Mouse (Mus musculus) erythroblast, embryonic 14.5 days (primary cell): ENCODE data around the gene Zbtb6.

Source experiments
- GATA1 ChIP-seq: IDR thresholded peaks from 2 replicates; pipeline ENCODE4 v1.6.1; 2012; ENCODE audit warnings: low read length, inconsistent platforms, mixed read lengths
- TAL1 ChIP-seq: IDR thresholded peaks from 3 replicates; pipeline ENCODE4 v1.6.1; 2012; ENCODE audit warnings: low read length, inconsistent platforms, mixed read lengths

DNA sequence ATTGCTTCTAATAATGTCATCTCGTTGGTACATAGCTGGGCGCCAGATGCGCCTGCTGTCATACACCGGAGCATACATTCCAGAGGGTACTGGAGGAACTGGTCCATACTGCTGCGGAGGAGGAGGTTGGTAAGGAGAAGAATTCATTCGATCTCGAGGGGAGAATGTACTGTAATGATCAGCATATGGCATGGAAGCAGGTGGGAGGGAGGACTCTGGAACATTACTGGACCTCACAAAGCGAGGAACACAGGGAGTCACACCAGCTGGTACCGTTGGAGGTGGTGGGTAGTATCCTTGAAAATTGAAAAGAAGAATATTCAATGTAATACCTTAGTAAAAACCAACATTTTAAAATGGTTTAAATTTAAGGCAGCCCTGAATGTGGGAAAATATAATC, 60.0 kb downstream of the Zbtb6 start:
- TF ChIP-seq GATA1 (no peak), TAL1 (no peak)
